Mouse (Mus musculus) heart, adult 2 months (tissue): ENCODE measurements around the gene Kcnip1.

ENCODE experiments used
- CTCF ChIP-seq: fragments of 200-600 bp; IDR thresholded peaks from 2 replicates; pipeline ENCODE4 v1.8.1; 2022; ENCODE audit warnings: antibody characterized with exemption, mild to moderate bottlenecking, moderate library complexity
- EP300 ChIP-seq: fragments of 200-500 bp; IDR thresholded peaks from 2 replicates; pipeline ENCODE4 v1.6.1; 2011; ENCODE audit warnings: low read depth, low read length, control low read depth; ENCODE audit not compliant: insufficient read depth
- POLR2A ChIP-seq: fragments of 200-500 bp; IDR thresholded peaks from 2 replicates; pipeline ENCODE4 v1.6.1; 2011; ENCODE audit warnings: mild to moderate bottlenecking, low read depth, low read length, control low read depth; ENCODE audit not compliant: insufficient read depth

DNA sequence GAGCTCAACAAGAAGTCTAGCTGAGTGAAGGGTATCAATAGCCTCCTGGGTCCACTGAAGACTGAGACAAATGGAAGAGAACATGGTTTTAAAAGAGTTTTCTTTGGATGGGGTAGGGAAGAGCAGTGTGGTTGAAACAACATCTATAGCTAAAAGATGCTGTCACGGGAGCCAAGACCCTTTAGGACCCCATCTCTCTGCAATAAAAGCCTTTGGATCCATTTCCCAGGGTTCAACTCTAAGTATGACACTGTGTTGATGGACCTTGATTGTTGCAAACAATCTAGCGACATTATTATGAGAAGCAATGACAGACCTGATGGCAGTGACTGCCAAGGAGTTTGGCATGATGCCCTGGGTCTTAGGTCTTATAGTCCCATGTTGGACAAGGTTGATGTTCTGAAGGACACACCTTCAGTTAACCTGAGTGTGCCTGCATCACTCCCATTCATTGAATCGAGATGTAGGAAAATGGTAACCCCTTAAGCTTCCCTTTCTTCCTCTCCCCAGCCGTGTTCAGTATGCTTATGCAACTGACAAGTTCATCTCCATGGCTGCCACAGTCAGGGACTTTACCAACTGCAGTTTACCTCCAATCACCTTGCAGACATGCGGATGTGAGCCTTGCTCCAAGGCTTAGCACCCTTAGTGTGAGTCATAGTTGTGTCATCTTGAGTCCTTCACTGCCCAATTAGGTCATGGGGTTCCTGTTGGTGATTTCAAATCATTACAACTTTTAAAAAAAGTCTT lies 43.1 kb upstream of the Kcnip1 start:
- no peak for TF ChIP-seq POLR2A
- no peak for TF ChIP-seq CTCF
- no peak for TF ChIP-seq EP300
